Mouse (Mus musculus) brown adipose tissue, adult 24 weeks (tissue): ENCODE data around the gene Rnf115. TPM values are rescaled to one million over a fixed set of nuclear protein-coding genes. Genes with fewer than 3 reads are reported as not detected.
A peak's percentile ranks its signal among the peaks of the same experiment; 100 is the strongest.
"Not testable (repeated sequence)": the region's sequence is repeated elsewhere in the genome, so short reads cannot be mapped to it uniquely, and the experiment has no call there.

ENCODE experiments used
- H3K27ac ChIP-seq: fragments of 200-500 bp; replicated peaks from 2 replicates; pipeline ENCODE4 v1.5.1; 2012; ENCODE audit warnings: low read depth, mild to moderate bottlenecking, low read length
- H3K4me1 ChIP-seq: fragments of 200-500 bp; 2 replicates; pipeline ENCODE4 v1.6.1; 2012; ENCODE audit warnings: low read length, mixed read lengths; ENCODE audit not compliant: control insufficient read depth, insufficient read depth, insufficient read length
- H3K4me3 ChIP-seq: fragments of 200-500 bp; 2 replicates; pipeline ENCODE4 v1.5.1; 2012; ENCODE audit warnings: low read depth, mild to moderate bottlenecking, low read length, moderate library complexity; ENCODE audit not compliant: insufficient read depth
- polyA plus RNA-seq: library from polyadenylated mRNA; stranded (reverse); fragments of >200 nt; gene quantifications from 2 replicates; pipeline ENCODE4 v1.2.4, GENCODE M21; 2012; ENCODE audit not compliant: missing spikeins, insufficient read depth, insufficient read length

Gene Rnf115
- polyA plus RNA-seq, 1 experiment, result 25.6 TPM

- Histone ChIP-seq H3K4me1 (peaks cover 11% of the 10 kb centered on the region), H3K4me3 (no peak overlapping the region), H3K27ac (no peak overlapping the region)
Measured at GRCm38 (mm10) chr3:96730785-96731184, 3.3 kb downstream of the Rnf115 start.

GRCm38 (mm10) chr3:96733984-96734383 lies 6.5 kb downstream of the Rnf115 start:
- peaks cover 22% of the 10 kb centered on the region for H3K4me1 ChIP-seq
- H3K27ac ChIP-seq, result no peak overlapping the region
- H3K4me3 ChIP-seq, result no peak overlapping the region

GRCm38 (mm10) chr3:96735200-96735599 lies 7.7 kb downstream of the Rnf115 start:
- H3K27ac ChIP-seq, result 0 out of 2 replicates have a peak overlapping the region, but pooled peaks have one; percentile 24
- H3K4me1 ChIP-seq, result peaks cover 21% of the 10 kb centered on the region
- no peak overlapping the region for H3K4me3 ChIP-seq

GRCm38 (mm10) chr3:96737013-96737740 lies 9.7 kb downstream of the Rnf115 start:
- H3K4me3 ChIP-seq, result no peak overlapping the region
- no peak overlapping the region for H3K27ac ChIP-seq
- H3K4me1 ChIP-seq, result peaks cover 19% of the 10 kb centered on the region

- H3K27ac ChIP-seq, result no peak overlapping the region
- no peak overlapping the region for H3K4me3 ChIP-seq
- peaks cover 19% of the 10 kb centered on the region for H3K4me1 ChIP-seq
Measured at GRCm38 (mm10) chr3:96737995-96738394, 10.5 kb downstream of the Rnf115 start.

GRCm38 (mm10) chr3:96740279-96740678 lies 12.8 kb downstream of the Rnf115 start:
- H3K4me1 ChIP-seq, result peaks cover 24% of the 10 kb centered on the region
- not testable (repeated sequence) for H3K27ac ChIP-seq, H3K4me3 ChIP-seq

GRCm38 (mm10) chr3:96744348-96744747 lies 16.9 kb downstream of the Rnf115 start:
- H3K4me1 ChIP-seq, result peaks cover 14% of the 10 kb centered on the region
- H3K4me3 ChIP-seq, result no peak overlapping the region
- no peak overlapping the region; the same call in 1 of the 2 replicates for H3K27ac ChIP-seq

- Histone ChIP-seq H3K27ac (no peak overlapping the region), H3K4me1 (peaks cover 11% of the 10 kb centered on the region), H3K4me3 (no peak overlapping the region)
Measured at GRCm38 (mm10) chr3:96746829-96747228, 19.4 kb downstream of the Rnf115 start.

GRCm38 (mm10) chr3:96755935-96756334 lies 28.5 kb downstream of the Rnf115 start:
- Histone ChIP-seq H3K27ac (no peak overlapping the region), H3K4me1 (peaks cover 7% of the 10 kb centered on the region), H3K4me3 (no peak overlapping the region)

- no peak overlapping the region for H3K4me3 ChIP-seq
- no peak overlapping the region for H3K27ac ChIP-seq
- H3K4me1 ChIP-seq, result peaks cover 10% of the 10 kb centered on the region
Measured at GRCm38 (mm10) chr3:96757691-96758090, 30.2 kb downstream of the Rnf115 start.

GRCm38 (mm10) chr3:96759695-96760094 lies 32.2 kb downstream of the Rnf115 start:
- no peak overlapping the region for H3K4me3 ChIP-seq
- H3K4me1 ChIP-seq, result peaks cover 10% of the 10 kb centered on the region
- H3K27ac ChIP-seq, result no peak overlapping the region

- Histone ChIP-seq H3K4me1 (peaks cover 9% of the 10 kb centered on the region; the same call in 1 of the 2 replicates), H3K27ac (no peak overlapping the region)
Measured at GRCm38 (mm10) chr3:96764528-96764927, 37.1 kb downstream of the Rnf115 start.

GRCm38 (mm10) chr3:96769971-96770370 lies 42.5 kb downstream of the Rnf115 start:
- H3K27ac ChIP-seq, result no peak overlapping the region
- no peak overlapping the region for H3K4me3 ChIP-seq
- peaks cover 5% of the 10 kb centered on the region; the same call in 1 of the 2 replicates for H3K4me1 ChIP-seq

More at GRCm38 (mm10) chr3:96764528-96764927, 37.1 kb downstream of the Rnf115 start:
- H3K4me3 ChIP-seq, result no peak overlapping the region

- no peak overlapping the region for H3K27ac ChIP-seq
- H3K4me1 ChIP-seq, result no peaks in the 10 kb centered on the region
- no peak overlapping the region for H3K4me3 ChIP-seq
Measured at GRCm38 (mm10) chr3:96772949-96773348, 45.5 kb downstream of the Rnf115 start.

GRCm38 (mm10) chr3:96777120-96777519 lies 49.7 kb downstream of the Rnf115 start:
- Histone ChIP-seq H3K4me1 (no peaks in the 10 kb centered on the region), H3K27ac (no peak overlapping the region), H3K4me3 (no peak overlapping the region)

- no peak overlapping the region for H3K27ac ChIP-seq
- no peaks in the 10 kb centered on the region for H3K4me1 ChIP-seq
- no peak overlapping the region for H3K4me3 ChIP-seq
Measured at GRCm38 (mm10) chr3:96782236-96782635, 54.8 kb downstream of the Rnf115 start.
